Mouse (Mus musculus): ENCODE data around the gene Ncstn. TPM values are rescaled to one million over a fixed set of nuclear protein-coding genes. Genes with fewer than 3 reads are reported as not detected.

The Ncstn gene
- polyA plus RNA-seq, 1 experiment from 2014 or later: 123 TPM

DNA sequence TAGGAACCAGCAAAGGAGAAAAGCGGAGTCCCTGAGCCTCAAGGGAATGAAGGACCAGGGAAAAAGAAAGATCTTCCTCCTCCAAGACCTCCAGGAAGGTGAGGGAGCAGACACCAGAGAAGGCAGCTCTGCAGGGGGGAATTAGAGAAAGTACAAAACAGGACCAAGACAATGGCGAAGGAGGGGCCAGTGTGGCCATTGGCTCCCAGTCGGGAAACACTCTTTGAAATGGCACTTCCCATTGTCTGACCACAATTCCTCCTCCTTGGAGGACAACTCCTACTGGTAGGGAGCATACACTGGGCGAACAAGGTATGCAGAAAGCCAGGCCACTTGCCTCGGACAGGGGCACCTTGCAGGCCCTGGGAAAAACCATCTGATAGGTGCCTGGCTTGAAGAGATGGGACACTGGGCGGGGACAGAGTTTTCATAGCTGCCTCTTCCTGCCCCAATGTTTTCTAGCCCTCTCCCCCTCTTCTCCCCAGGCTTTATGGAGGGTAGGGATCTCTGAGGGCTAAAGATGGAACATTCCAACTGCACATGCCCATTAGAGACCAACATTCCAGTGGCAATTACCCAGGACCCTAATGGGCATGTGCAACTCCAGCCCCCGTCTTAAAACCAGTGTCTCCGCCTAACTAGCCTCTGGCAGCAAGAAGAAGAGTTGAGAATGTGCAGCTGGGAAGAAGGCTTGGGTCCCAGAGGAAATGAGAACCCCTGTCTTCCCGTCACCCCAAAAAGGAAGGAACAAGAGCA is 58.3 kb downstream of the Ncstn start:
- no peak for ATAC-seq (ENCODE audit: low read depth)
- WGBS: 17% methylated on average over 9 of the region's 9 CpGs
- H3K4me2 ChIP-seq: peak overlapping the region; percentile 96
- no peaks in the 10 kb centered on the region for H3K9me3 ChIP-seq
- H3K9ac ChIP-seq: peak overlapping the region; percentile 98
- H3K27me3 ChIP-seq: no peaks in the 10 kb centered on the region
- peak overlapping the region; percentile 93 for H3K4me3 ChIP-seq
- H3K36me3 ChIP-seq: peaks cover 4% of the 10 kb centered on the region
- H3K27ac ChIP-seq (replicated peaks): peak overlapping the region; percentile 98
- H3K4me1 ChIP-seq (replicated peaks): peaks cover 82% of the 10 kb centered on the region

DNA sequence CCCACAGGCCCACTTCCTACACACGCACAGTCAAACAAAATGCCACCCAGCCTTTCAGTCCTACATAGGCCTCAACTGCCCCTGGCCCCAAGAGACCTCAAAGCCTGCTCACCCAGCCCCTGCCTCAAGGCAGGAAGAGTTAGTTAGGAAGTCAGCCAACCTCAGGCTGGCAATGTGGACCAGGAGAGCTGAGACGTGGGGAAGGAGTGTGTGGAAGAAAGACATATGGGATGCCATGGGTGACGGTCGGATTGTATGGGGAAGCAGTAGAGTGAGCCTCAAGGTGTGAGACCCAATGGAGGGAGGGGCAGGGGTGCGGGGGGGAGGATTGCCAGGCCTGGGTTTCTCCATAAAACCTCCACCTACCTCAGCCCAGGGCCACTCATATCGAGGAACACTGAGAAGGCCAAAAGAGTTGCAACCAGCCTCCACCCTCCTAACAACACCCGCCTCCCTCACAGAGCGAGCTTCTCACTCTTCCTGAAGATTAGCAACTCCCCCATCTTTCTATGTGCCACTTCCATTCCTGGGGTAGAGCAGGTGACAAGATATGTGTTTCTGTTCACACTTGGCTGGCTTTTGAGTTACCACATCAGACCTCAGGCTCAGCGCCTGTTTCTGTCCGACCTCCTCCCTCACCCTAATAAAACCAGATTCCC is 62.6 kb downstream of the Ncstn start:
- H3K27ac ChIP-seq (replicated peaks): peak overlapping the region; percentile 93

GRCm38 (mm10) chr1:172019339-172019738 is 63.3 kb downstream of the Ncstn start:
- Histone ChIP-seq H3K4me1 (replicated peaks) (peaks cover 97% of the 10 kb centered on the region), H3K27me3 (no peaks in the 10 kb centered on the region), H3K4me2 (peak overlapping the region; percentile 22; the same call in 1 of the 2 replicates), H3K9ac (peak overlapping the region; percentile 50; the same call in 1 of the 2 replicates), H3K36me3 (peaks cover 4% of the 10 kb centered on the region), H3K4me3 (no peak overlapping the region), H3K9me3 (no peaks in the 10 kb centered on the region), H3K27ac (replicated peaks) (peak overlapping the region; percentile 93)
- ATAC-seq (ENCODE audit: low read depth): no peak
- WGBS: 88% methylated on average over 4 of the region's 4 CpGs

More for the DNA sequence above, 62.6 kb downstream of the Ncstn start:
- H3K9ac ChIP-seq: peak overlapping the region; percentile 41
- H3K36me3 ChIP-seq: peaks cover 4% of the 10 kb centered on the region
- H3K4me3 ChIP-seq: no peak overlapping the region
- ATAC-seq (ENCODE audit: low read depth): no peak
- H3K27me3 ChIP-seq: no peaks in the 10 kb centered on the region
- WGBS: 52% methylated on average over 10 of the region's 10 CpGs
- H3K4me2 ChIP-seq: peak overlapping the region; percentile 22
- no peaks in the 10 kb centered on the region for H3K9me3 ChIP-seq
- peaks cover 97% of the 10 kb centered on the region for H3K4me1 ChIP-seq (replicated peaks)

GRCm38 (mm10) chr1:172018336-172019311 is 64.0 kb downstream of the Ncstn start:
- ATAC-seq (ENCODE audit: low read depth): no peak
- Histone ChIP-seq H3K9me3 (no peaks in the 10 kb centered on the region), H3K36me3 (peaks cover 4% of the 10 kb centered on the region), H3K27me3 (no peaks in the 10 kb centered on the region), H3K27ac (replicated peaks) (peak overlapping the region; percentile 93), H3K4me1 (replicated peaks) (peaks cover 97% of the 10 kb centered on the region), H3K9ac (no peak overlapping the region), H3K4me2 (peak overlapping the region; percentile 43), H3K4me3 (no peak overlapping the region)
- 59% methylated on average over 9 of the region's 9 CpGs for WGBS

- Histone ChIP-seq H3K4me1 (replicated peaks) (peaks cover 97% of the 10 kb centered on the region), H3K36me3 (peaks cover 10% of the 10 kb centered on the region), H3K4me2 (peak overlapping the region; percentile 43), H3K27ac (replicated peaks) (peak overlapping the region; percentile 93), H3K9me3 (no peaks in the 10 kb centered on the region), H3K27me3 (no peaks in the 10 kb centered on the region), H3K9ac (peak overlapping the region; percentile 60), H3K4me3 (peak overlapping the region; percentile 6; the same call in 1 of the 2 replicates)
- ATAC-seq (ENCODE audit: low read depth): no peak
- 53% methylated on average over 6 of the region's 6 CpGs for WGBS
Measured at GRCm38 (mm10) chr1:172017517-172018070, 65.0 kb downstream of the Ncstn start.

- Histone ChIP-seq H3K4me3 (peak overlapping the region; percentile 6), H3K27ac (replicated peaks) (peak overlapping the region; percentile 93), H3K27me3 (no peaks in the 10 kb centered on the region), H3K9ac (peak overlapping the region; percentile 60), H3K4me2 (peak overlapping the region; percentile 43), H3K36me3 (peaks cover 9% of the 10 kb centered on the region), H3K4me1 (replicated peaks) (peaks cover 96% of the 10 kb centered on the region), H3K9me3 (no peaks in the 10 kb centered on the region)
- 10% methylated on average over 6 of the region's 6 CpGs for WGBS
- ATAC-seq (ENCODE audit: low read depth): peak; percentile 80
Measured at GRCm38 (mm10) chr1:172016660-172017516, 65.7 kb downstream of the Ncstn start.

GRCm38 (mm10) chr1:172016031-172016430 is 66.6 kb downstream of the Ncstn start:
- no peak for ATAC-seq (ENCODE audit: low read depth)
- Histone ChIP-seq H3K4me3 (peak overlapping the region; percentile 12; the same call in 1 of the 2 replicates), H3K9ac (peak overlapping the region; percentile 60), H3K27ac (replicated peaks) (peak overlapping the region; percentile 93), H3K4me1 (replicated peaks) (peaks cover 90% of the 10 kb centered on the region), H3K36me3 (peaks cover 16% of the 10 kb centered on the region), H3K4me2 (peak overlapping the region; percentile 43), H3K27me3 (no peaks in the 10 kb centered on the region), H3K9me3 (no peaks in the 10 kb centered on the region)
- 35% methylated on average over 8 of the region's 8 CpGs for WGBS

Other genes with a start within 250 kb of the Ncstn start
- gene Cd84, start 243.1 kb downstream of the Ncstn start, polyA plus RNA-seq (2015; fragmentation: Nextera tagmentation; extraction: Ambion mirVana): 0.84 and 1.5 TPM in 2 replicates
- gene Gm10521, start 187.1 kb downstream of the Ncstn start, polyA plus RNA-seq (2015; fragmentation: Nextera tagmentation; extraction: Ambion mirVana): not detected in 2 replicates
- 0.13 and 0.44 TPM in 2 replicates for gene Slamf6, start 165.3 kb downstream of the Ncstn start, polyA plus RNA-seq (2015; fragmentation: Nextera tagmentation; extraction: Ambion mirVana)
- gene Vangl2, start 54.4 kb downstream of the Ncstn start, polyA plus RNA-seq (2015; fragmentation: Nextera tagmentation; extraction: Ambion mirVana): 46.8 and 50.5 TPM in 2 replicates
- gene Nhlh1, start 25.2 kb downstream of the Ncstn start, polyA plus RNA-seq (2015; fragmentation: Nextera tagmentation; extraction: Ambion mirVana): 10.4 and 10.8 TPM in 2 replicates
- gene Copa, start 266 bp downstream of the Ncstn start, polyA plus RNA-seq (2015; fragmentation: Nextera tagmentation; extraction: Ambion mirVana): 183 and 199 TPM in 2 replicates
- 163 and 164 TPM in 2 replicates for gene Pex19, start 44.0 kb upstream of the Ncstn start, polyA plus RNA-seq (2015; fragmentation: Nextera tagmentation; extraction: Ambion mirVana)
- 94.0 and 96.6 TPM in 2 replicates for gene Dcaf8, start 65.3 kb upstream of the Ncstn start, polyA plus RNA-seq (2015; fragmentation: Nextera tagmentation; extraction: Ambion mirVana)
- 355 and 388 TPM in 2 replicates for gene Pea15a, start 124.0 kb upstream of the Ncstn start, polyA plus RNA-seq (2015; fragmentation: Nextera tagmentation; extraction: Ambion mirVana)
- 2.3 and 2.6 TPM in 2 replicates for gene Casq1, start 137.1 kb upstream of the Ncstn start, polyA plus RNA-seq (2015; fragmentation: Nextera tagmentation; extraction: Ambion mirVana)
- not detected in 2 replicates for gene Atp1a4, start 175.6 kb upstream of the Ncstn start, polyA plus RNA-seq (2015; fragmentation: Nextera tagmentation; extraction: Ambion mirVana)
- 116 and 126 TPM in 2 replicates for gene Igsf8, start 178.8 kb upstream of the Ncstn start, polyA plus RNA-seq (2015; fragmentation: Nextera tagmentation; extraction: Ambion mirVana)
- gene Atp1a2, start 215.3 kb upstream of the Ncstn start, polyA plus RNA-seq (2015; fragmentation: Nextera tagmentation; extraction: Ambion mirVana): 38.6 and 40.0 TPM in 2 replicates
- gene Kcnj9, start 246.5 kb upstream of the Ncstn start, polyA plus RNA-seq (2015; fragmentation: Nextera tagmentation; extraction: Ambion mirVana): 1.5 and 2.1 TPM in 2 replicates